Mouse (Mus musculus) stomach, embryonic 14.5 days (tissue): Measurements from ENCODE around the gene Tnfsf10. TPM values are rescaled to one million over a fixed set of nuclear protein-coding genes. Genes with fewer than 3 reads are reported as not detected.

Experiments
- ATAC-seq: fragments of 200-750 bp; cut with Nextera tagmentation; 2 replicates; pipeline ENCODE4 v1.8.0; 2017; ENCODE audit warnings: low read depth, moderate TSS enrichment; ENCODE audit not compliant: insufficient number of reproducible peaks, insufficient read depth, low FRiP score
- H3K27ac ChIP-seq: fragments of 300-500 bp; sonication (generic); 2 replicates; pipeline ENCODE4 v1.5.1; 2014; ENCODE audit warnings: mild to moderate bottlenecking, low read length, moderate library complexity, mixed read lengths
- H3K27me3 ChIP-seq: fragments of 300-500 bp; sonication (generic); 2 replicates; pipeline ENCODE4 v1.6.1; 2014; ENCODE audit warnings: low read length, control low read depth, mixed read lengths; ENCODE audit not compliant: control insufficient read depth, insufficient read depth
- H3K36me3 ChIP-seq: fragments of 300-500 bp; sonication (generic); 2 replicates; pipeline ENCODE4 v1.6.1; 2014; ENCODE audit warnings: mild to moderate bottlenecking, control low read depth, low read length, moderate library complexity, mixed read lengths; ENCODE audit not compliant: control insufficient read depth, insufficient read depth
- H3K4me1 ChIP-seq: fragments of 300-500 bp; sonication (generic); 2 replicates; pipeline ENCODE4 v1.6.1; 2014; ENCODE audit warnings: low read length, control low read depth, mixed read lengths; ENCODE audit not compliant: control insufficient read depth, insufficient read depth
- H3K4me2 ChIP-seq: fragments of 300-500 bp; sonication (generic); replicated peaks from 2 replicates; pipeline ENCODE4 v1.6.1; 2014; ENCODE audit warnings: low read depth, low read length, control low read depth
- H3K4me3 ChIP-seq: fragments of 300-500 bp; sonication (generic); 2 replicates; pipeline ENCODE4 v1.5.1; 2014; ENCODE audit warnings: low read depth, low read length, control low read depth
- H3K9ac ChIP-seq: fragments of 300-500 bp; sonication (generic); replicated peaks from 2 replicates; pipeline ENCODE4 v1.6.1; 2014; ENCODE audit warnings: low read depth, mild to moderate bottlenecking, control low read depth, low read length, moderate library complexity, mixed read lengths
- H3K9me3 ChIP-seq: fragments of 300-500 bp; sonication (generic); 2 replicates; pipeline ENCODE4 v1.6.1; 2016; ENCODE audit warnings: low read depth, low read length, control low read depth; ENCODE audit not compliant: control insufficient read depth
- WGBS: fragments of 180-500 bp; shearing (Covaris S2); extraction: QIAGEN DNeasy Blood & Tissue Kit; methylation state at CpG from one replicate; pipeline ENCODE4 v1.1.7; 2014; 5-methylcytosine and 5-hydroxymethylcytosine counted together
- polyA plus RNA-seq: library from polyadenylated mRNA; unstranded; fragments of >200 nt; fragmentation: Nextera tagmentation; extraction: Ambion mirVana; gene quantifications from 2 replicates; pipeline ENCODE4 v1.2.1, GENCODE M21; 2014

The Tnfsf10 gene
- polyA plus RNA-seq, 1 experiment from 2014 or later = 0.17 TPM

- no peaks in the 10 kb centered on the region for H3K36me3 ChIP-seq
- no peaks in the 10 kb centered on the region for H3K9me3 ChIP-seq
- no peak overlapping the region for H3K9ac ChIP-seq
- 5% methylated on average over 20 of the region's 20 CpGs for WGBS
- peaks cover 8% of the 10 kb centered on the region; the same call in 1 of the 2 replicates for H3K4me1 ChIP-seq
- H3K4me3 ChIP-seq = no peak overlapping the region
- peaks cover 32% of the 10 kb centered on the region for H3K27me3 ChIP-seq
- no peak overlapping the region for H3K27ac ChIP-seq
- ATAC-seq = no peak
- H3K4me2 ChIP-seq = no peak overlapping the region; the same call in 1 of the 2 replicates
These were observed 53.9 kb downstream of the Tnfsf10 start for GRCm38 (mm10) chr3:27370582-27371275.

DNA sequence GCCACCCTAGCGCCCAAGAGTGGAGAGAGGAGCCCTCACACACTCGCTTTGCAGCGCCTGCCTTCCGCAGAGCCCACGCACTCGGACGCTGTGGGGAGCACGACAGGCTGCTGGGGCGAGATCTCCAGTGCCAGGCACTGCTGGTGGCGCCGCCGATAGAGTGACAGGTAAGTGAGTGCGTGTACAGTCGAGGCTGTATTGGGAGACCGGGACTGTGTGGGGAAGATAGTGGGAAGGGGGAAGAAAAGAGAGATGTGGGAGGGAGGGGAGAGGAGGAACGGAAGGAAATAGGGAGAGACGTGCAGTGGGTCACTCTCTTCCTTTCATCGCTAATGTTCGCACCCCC is 54.4 kb downstream of the Tnfsf10 start, which contains the start of gene Ghsr:
Ghsr (plus strand) TSS at position 76 of the 346 bp plus-strand sequence.
- no peak for ATAC-seq
- H3K36me3 ChIP-seq = no peaks in the 10 kb centered on the region

GRCm38 (mm10) chr3:27371725-27372650 is 55.2 kb downstream of the Tnfsf10 start:
- Histone ChIP-seq H3K4me2 (peak overlapping the region; percentile 37), H3K4me3 (peak overlapping the region; percentile 9; the same call in 1 of the 2 replicates), H3K4me1 (peaks cover 8% of the 10 kb centered on the region; the same call in 1 of the 2 replicates), H3K9me3 (no peaks in the 10 kb centered on the region), H3K27ac (no peak overlapping the region), H3K36me3 (no peaks in the 10 kb centered on the region), H3K9ac (no peak overlapping the region), H3K27me3 (peaks cover 32% of the 10 kb centered on the region)
- ATAC-seq = no peak
- 2% methylated on average over 77 of the region's 77 CpGs for WGBS

More for the DNA sequence above, 54.4 kb downstream of the Tnfsf10 start, which contains the start of gene Ghsr:
- Histone ChIP-seq H3K27ac (no peak within 1 kb of the TSS), H3K27me3 (peaks cover 32% of the 10 kb centered on the region), H3K4me3 (peak within 1 kb of the TSS; percentile 9; the same call in 1 of the 2 replicates), H3K4me2 (peak within 1 kb of the TSS; percentile 37), H3K4me1 (peaks cover 8% of the 10 kb centered on the region; the same call in 1 of the 2 replicates), H3K9ac (no peak within 1 kb of the TSS), H3K9me3 (no peaks in the 10 kb centered on the region)
- 1% methylated on average over 19 of the region's 19 CpGs for WGBS

DNA sequence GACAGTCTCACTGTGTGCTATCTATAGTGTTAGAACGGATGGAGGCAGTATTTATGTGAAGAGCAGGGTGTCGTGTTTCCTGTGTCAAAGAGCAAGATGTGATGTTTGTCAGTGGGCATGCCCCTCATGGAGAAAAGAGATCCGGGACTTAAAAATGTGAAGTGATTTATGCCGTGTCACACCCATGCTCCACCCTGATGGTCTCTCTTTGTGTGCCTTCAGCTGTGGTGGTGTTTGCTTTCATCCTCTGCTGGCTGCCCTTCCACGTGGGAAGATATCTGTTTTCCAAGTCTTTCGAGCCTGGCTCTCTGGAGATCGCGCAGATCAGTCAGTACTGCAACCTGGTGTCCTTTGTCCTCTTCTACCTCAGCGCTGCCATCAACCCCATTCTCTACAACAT is 57.6 kb downstream of the Tnfsf10 start:
- H3K9ac ChIP-seq = no peak overlapping the region
- 42% methylated on average over 9 of the region's 9 CpGs for WGBS
- H3K27me3 ChIP-seq = peaks cover 32% of the 10 kb centered on the region
- peaks cover 8% of the 10 kb centered on the region; the same call in 1 of the 2 replicates for H3K4me1 ChIP-seq
- no peaks in the 10 kb centered on the region for H3K9me3 ChIP-seq
- H3K4me2 ChIP-seq = no peak overlapping the region
- H3K27ac ChIP-seq = no peak overlapping the region
- H3K36me3 ChIP-seq = no peaks in the 10 kb centered on the region
- ATAC-seq = no peak
- H3K4me3 ChIP-seq = no peak overlapping the region

DNA sequence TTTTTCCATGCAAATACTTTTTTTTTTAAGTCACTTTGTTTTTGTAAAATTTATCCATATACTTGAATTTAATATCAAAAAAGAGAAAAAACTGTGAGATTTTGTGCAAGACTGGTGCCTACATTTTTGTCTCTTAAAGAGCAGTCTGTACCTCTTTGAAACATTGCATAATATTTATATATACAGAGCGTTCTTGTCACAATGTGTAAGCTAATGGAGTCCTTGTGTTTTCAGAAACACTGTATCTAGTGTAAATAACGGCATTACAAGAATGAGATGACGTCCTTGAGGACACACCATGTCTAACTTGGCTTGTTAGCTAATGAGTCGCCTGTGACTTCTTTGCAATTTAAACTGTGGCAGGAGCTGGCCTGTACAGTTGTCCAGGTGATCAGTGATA is 61.1 kb downstream of the Tnfsf10 start:
- no peak overlapping the region for H3K4me3 ChIP-seq
- H3K9me3 ChIP-seq = no peaks in the 10 kb centered on the region
- no peaks in the 10 kb centered on the region for H3K4me1 ChIP-seq
- no peak for ATAC-seq
- peaks cover 5% of the 10 kb centered on the region; the same call in 1 of the 2 replicates for H3K27me3 ChIP-seq
- H3K4me2 ChIP-seq = no peak overlapping the region
- 56% methylated on average over 4 of the region's 4 CpGs for WGBS
- H3K36me3 ChIP-seq = no peaks in the 10 kb centered on the region
- no peak overlapping the region for H3K27ac ChIP-seq
- no peak overlapping the region for H3K9ac ChIP-seq

GRCm38 (mm10) chr3:27384836-27385235 is 68.0 kb downstream of the Tnfsf10 start:
- H3K4me1 ChIP-seq = no peaks in the 10 kb centered on the region
- H3K4me2 ChIP-seq = no peak overlapping the region
- H3K36me3 ChIP-seq = no peaks in the 10 kb centered on the region
- no peaks in the 10 kb centered on the region for H3K9me3 ChIP-seq
- H3K9ac ChIP-seq = no peak overlapping the region
- whole genome bisulfite sequencing = 63% methylated on average over 3 of the region's 3 CpGs
- H3K27ac ChIP-seq = no peak overlapping the region
- H3K27me3 ChIP-seq = no peaks in the 10 kb centered on the region
- ATAC-seq = no peak
- H3K4me3 ChIP-seq = no peak overlapping the region

GRCm38 (mm10) chr3:27389923-27390322 is 73.1 kb downstream of the Tnfsf10 start:
- H3K4me3 ChIP-seq = no peak overlapping the region
- no peak overlapping the region for H3K27ac ChIP-seq
- no peak overlapping the region for H3K4me2 ChIP-seq
- no peaks in the 10 kb centered on the region for H3K36me3 ChIP-seq
- 71% methylated on average over 1 of the region's 1 CpGs for WGBS
- no peak overlapping the region for H3K9ac ChIP-seq
- H3K9me3 ChIP-seq = no peaks in the 10 kb centered on the region
- no peaks in the 10 kb centered on the region for H3K4me1 ChIP-seq
- H3K27me3 ChIP-seq = no peaks in the 10 kb centered on the region
- no peak for ATAC-seq
